Mouse (Mus musculus): ENCODE results near the gene Map1lc3b.
"Not testable (repeated sequence)": the region's sequence is repeated elsewhere in the genome, so short reads cannot be mapped to it uniquely, and the experiment has no call there.

The Map1lc3b gene

GRCm38 (mm10) chr8:121573275-121573674 lies 16.9 kb upstream of the Map1lc3b start:
- DNase-seq (ENCODE audit: low spot score in 2 of 2) = no peak

- DNase-seq (ENCODE audit: low spot score in 2 of 2) = no peak
Measured at GRCm38 (mm10) chr8:121575661-121576060, 14.5 kb upstream of the Map1lc3b start.

- DNase-seq (ENCODE audit: low spot score in 2 of 2) = no peak
Measured at GRCm38 (mm10) chr8:121577751-121578675, 12.1 kb upstream of the Map1lc3b start.

- DNase-seq (ENCODE audit: low spot score in 2 of 2) = peak; percentile 87 to 96
Measured at GRCm38 (mm10) chr8:121578676-121579451, 11.3 kb upstream of the Map1lc3b start, which contains the start of gene Fbxo31. TSS of gene Fbxo31 (minus strand) at chr8:121578806.

- no peak for DNase-seq (ENCODE audit: low spot score in 2 of 2)
Measured at GRCm38 (mm10) chr8:121580465-121580864, 9.7 kb upstream of the Map1lc3b start.

- no peak for DNase-seq (ENCODE audit: low spot score in 2 of 2)
Measured at GRCm38 (mm10) chr8:121583653-121584052, 6.5 kb upstream of the Map1lc3b start.

- no peak for DNase-seq (ENCODE audit: low spot score in 2 of 2)
Measured at GRCm38 (mm10) chr8:121584730-121585129, 5.4 kb upstream of the Map1lc3b start.

- peak; percentile 99 for DNase-seq (ENCODE audit: low spot score in 2 of 2)
Measured at GRCm38 (mm10) chr8:121585159-121585825, 4.9 kb upstream of the Map1lc3b start.

GRCm38 (mm10) chr8:121588750-121589149 lies 1.4 kb upstream of the Map1lc3b start:
- DNase-seq (ENCODE audit: low spot score in 2 of 2) = no peak

GRCm38 (mm10) chr8:121589205-121589726 lies 895 bp upstream of the Map1lc3b start:
- DNase-seq (ENCODE audit: low spot score in 2 of 2) = no peak

- no peak for DNase-seq (ENCODE audit: low spot score in 2 of 2)
Measured at GRCm38 (mm10) chr8:121591178-121592066, 1.3 kb downstream of the Map1lc3b start.

- DNase-seq (ENCODE audit: low spot score in 2 of 2) = no peak
Measured at GRCm38 (mm10) chr8:121593293-121593692, 3.1 kb downstream of the Map1lc3b start.

GRCm38 (mm10) chr8:121593983-121594382 lies 3.8 kb downstream of the Map1lc3b start:
- DNase-seq (ENCODE audit: low spot score in 2 of 2) = no peak

GRCm38 (mm10) chr8:121597492-121597891 lies 7.3 kb downstream of the Map1lc3b start:
- not testable (repeated sequence) for DNase-seq (ENCODE audit: low spot score in 2 of 2)

- DNase-seq (ENCODE audit: low spot score in 2 of 2) = no peak
Measured at GRCm38 (mm10) chr8:121598190-121598589, 8.0 kb downstream of the Map1lc3b start.

- DNase-seq (ENCODE audit: low spot score in 2 of 2) = peak in 1 of 2 experiments; percentile 80
Measured at GRCm38 (mm10) chr8:121598892-121599291, 8.7 kb downstream of the Map1lc3b start.

GRCm38 (mm10) chr8:121599842-121600241 lies 9.7 kb downstream of the Map1lc3b start:
- no peak for DNase-seq (ENCODE audit: low spot score in 2 of 2)

- no peak for DNase-seq (ENCODE audit: low spot score in 2 of 2)
Measured at GRCm38 (mm10) chr8:121602411-121602810, 12.2 kb downstream of the Map1lc3b start.

- peak; percentile 64 to 86 for DNase-seq (ENCODE audit: low spot score in 2 of 2)
Measured at GRCm38 (mm10) chr8:121602860-121603259, 12.7 kb downstream of the Map1lc3b start.

- DNase-seq (ENCODE audit: low spot score in 2 of 2) = no peak
Measured at GRCm38 (mm10) chr8:121603801-121604200, 13.6 kb downstream of the Map1lc3b start.

GRCm38 (mm10) chr8:121607661-121608060 lies 17.5 kb downstream of the Map1lc3b start:
- no peak for DNase-seq (ENCODE audit: low spot score in 2 of 2)
